Mouse (Mus musculus) thymus, adult 2 months (tissue): Measurements from ENCODE around the gene Disp3. TPM values are rescaled to one million over a fixed set of nuclear protein-coding genes. Genes with fewer than 3 reads are reported as not detected.

Experiments used
- DNase-seq: peaks from one replicate; pipeline ENCODE4 v3.0.0; 2021
- H3K27ac ChIP-seq: fragments of 200-500 bp; 2 replicates; pipeline ENCODE4 v1.5.1; 2012; ENCODE audit warnings: low read length, control low read depth; ENCODE audit not compliant: control insufficient read depth, insufficient read depth
- H3K27me3 ChIP-seq: fragments of 200-500 bp; 2 replicates; pipeline ENCODE4 v1.6.1; 2012; ENCODE audit warnings: mild to moderate bottlenecking, low read length, moderate library complexity, mixed read lengths; ENCODE audit not compliant: control insufficient read depth, insufficient read depth
- H3K36me3 ChIP-seq: fragments of 200-500 bp; 2 replicates; pipeline ENCODE4 v1.6.1; 2012; ENCODE audit warnings: mild to moderate bottlenecking, low read length, moderate library complexity; ENCODE audit not compliant: control insufficient read depth, insufficient read depth
- H3K4me1 ChIP-seq: fragments of 200-500 bp; replicated peaks from 2 replicates; pipeline ENCODE4 v1.6.1; 2012; ENCODE audit warnings: low read length; ENCODE audit not compliant: control insufficient read depth, insufficient read depth
- H3K4me3 ChIP-seq: fragments of 200-500 bp; 2 replicates; pipeline ENCODE4 v1.5.1; 2012; ENCODE audit warnings: mild to moderate bottlenecking, low read length, control low read depth, moderate library complexity; ENCODE audit not compliant: control insufficient read depth, insufficient read depth
- CTCF ChIP-seq: fragments of 200-500 bp; IDR thresholded peaks from 2 replicates; pipeline ENCODE4 v1.5.1; 2012; ENCODE audit warnings: mild to moderate bottlenecking, control low read depth, low read length, moderate library complexity, borderline replicate concordance; ENCODE audit not compliant: control insufficient read depth, poor library complexity, insufficient read depth; ENCODE audit errors: extremely low read depth
- POLR2A ChIP-seq: fragments of 200-500 bp; IDR thresholded peaks from 2 replicates; pipeline ENCODE4 v1.6.1; 2012; ENCODE audit warnings: mild to moderate bottlenecking, low read length, control low read depth, moderate library complexity; ENCODE audit not compliant: control insufficient read depth, poor library complexity, insufficient read depth; ENCODE audit errors: extremely low read depth
- WGBS: fragments of 180-500 bp; shearing (Covaris S2); methylation state at CpG from one replicate; pipeline ENCODE4 v1.1.7; 2018; 5-methylcytosine and 5-hydroxymethylcytosine counted together
- polyA plus RNA-seq: library from polyadenylated mRNA; depleted of rRNA; stranded (reverse); fragments of >200 nt; gene quantifications from 2 replicates; pipeline ENCODE4 v1.2.3, GENCODE M21; 2012

Disp3 gene
- polyA plus RNA-seq, 1 experiment = 0.26 TPM

- TF ChIP-seq CTCF = no peak
- TF ChIP-seq POLR2A = no peak
- DNase-seq = no peak
- Histone ChIP-seq H3K27ac (no peak overlapping the region), H3K4me1 (no peaks in the 10 kb centered on the region), H3K36me3 (no peaks in the 10 kb centered on the region), H3K27me3 (peaks cover 6% of the 10 kb centered on the region), H3K4me3 (no peak overlapping the region)
- 81% methylated on average over 13 of the region's 13 CpGs for WGBS
Measured at GRCm38 (mm10) chr4:148284219-148284618, 3.5 kb downstream of the Disp3 start.

- no peak for DNase-seq
- H3K27ac ChIP-seq = no peak overlapping the region
- H3K36me3 ChIP-seq = no peaks in the 10 kb centered on the region
- TF ChIP-seq POLR2A (no peak), CTCF (no peak)
- no peaks in the 10 kb centered on the region for H3K27me3 ChIP-seq
- 26% methylated on average over 4 of the region's 4 CpGs for WGBS
- H3K4me1 ChIP-seq = no peaks in the 10 kb centered on the region
- no peak overlapping the region for H3K4me3 ChIP-seq
Measured at GRCm38 (mm10) chr4:148276816-148277491, 10.8 kb downstream of the Disp3 start.

- H3K4me3 ChIP-seq = no peak overlapping the region
- no peak overlapping the region for H3K27ac ChIP-seq
- no peaks in the 10 kb centered on the region for H3K36me3 ChIP-seq
- H3K4me1 ChIP-seq = no peaks in the 10 kb centered on the region
- 54% methylated on average over 3 of the region's 3 CpGs for WGBS
- no peak for DNase-seq
- no peak for TF ChIP-seq POLR2A
- TF ChIP-seq CTCF = no peak
- H3K27me3 ChIP-seq = no peaks in the 10 kb centered on the region
Measured at GRCm38 (mm10) chr4:148274671-148275070, 13.1 kb downstream of the Disp3 start.

GRCm38 (mm10) chr4:148273229-148273628, 14.5 kb downstream of the Disp3 start:
- Histone ChIP-seq H3K4me3 (no peak overlapping the region), H3K27ac (no peak overlapping the region), H3K36me3 (no peaks in the 10 kb centered on the region), H3K4me1 (no peaks in the 10 kb centered on the region), H3K27me3 (no peaks in the 10 kb centered on the region)
- WGBS = 8% methylated on average over 2 of the region's 2 CpGs
- no peak for TF ChIP-seq CTCF
- TF ChIP-seq POLR2A = no peak
- DNase-seq = no peak

GRCm38 (mm10) chr4:148271656-148272055, 16.1 kb downstream of the Disp3 start:
- no peak for DNase-seq
- TF ChIP-seq CTCF (no peak), POLR2A (no peak)
- H3K36me3 ChIP-seq = no peaks in the 10 kb centered on the region
- H3K27me3 ChIP-seq = no peaks in the 10 kb centered on the region
- no peaks in the 10 kb centered on the region for H3K4me1 ChIP-seq
- WGBS = 10% methylated on average over 39 of the region's 39 CpGs
- no peak overlapping the region for H3K4me3 ChIP-seq
- H3K27ac ChIP-seq = no peak overlapping the region

GRCm38 (mm10) chr4:148266973-148267507, 20.7 kb downstream of the Disp3 start:
- no peaks in the 10 kb centered on the region for H3K27me3 ChIP-seq

GRCm38 (mm10) chr4:148259941-148260340, 27.8 kb downstream of the Disp3 start:
- WGBS = 91% methylated on average over 4 of the region's 4 CpGs
- H3K27me3 ChIP-seq = no peaks in the 10 kb centered on the region
- TF ChIP-seq CTCF (no peak), POLR2A (no peak)

More at GRCm38 (mm10) chr4:148266973-148267507, 20.7 kb downstream of the Disp3 start:
- DNase-seq = no peak
- WGBS = 90% methylated on average over 6 of the region's 6 CpGs
- H3K4me3 ChIP-seq = no peak overlapping the region
- no peaks in the 10 kb centered on the region for H3K4me1 ChIP-seq
- no peak for TF ChIP-seq CTCF
- no peak overlapping the region for H3K27ac ChIP-seq
- H3K36me3 ChIP-seq = no peaks in the 10 kb centered on the region

More at GRCm38 (mm10) chr4:148259941-148260340, 27.8 kb downstream of the Disp3 start:
- no peaks in the 10 kb centered on the region for H3K36me3 ChIP-seq
- no peak overlapping the region for H3K4me3 ChIP-seq
- no peak for DNase-seq
- H3K4me1 ChIP-seq = no peaks in the 10 kb centered on the region
- H3K27ac ChIP-seq = no peak overlapping the region
